Mouse (Mus musculus): Measurements from ENCODE around the gene Zbed3. TPM values are rescaled to one million over a fixed set of nuclear protein-coding genes. Genes with fewer than 3 reads are reported as not detected.
A peak's percentile ranks its signal among the peaks of the same experiment; 100 is the strongest.

The Zbed3 gene
- 72.3 and 73.5 TPM in 2 replicates for polyA plus RNA-seq (2015; fragmentation: Nextera tagmentation; extraction: Ambion mirVana)

- Histone ChIP-seq H3K4me3 (replicated peaks; ENCODE audit: low read depth, low read length) (peak within 1 kb of the TSS; percentile 96), H3K4me2 (ENCODE audit: low read length) (peak within 1 kb of the TSS; percentile 96), H3K4me1 (replicated peaks; ENCODE audit: insufficient read depth, low read length) (peaks cover 8% of the 10 kb centered on the region; the same call in 1 of the 2 replicates), H3K27me3 (ENCODE audit: insufficient read depth, low read length) (no peaks in the 10 kb centered on the region), H3K36me3 (ENCODE audit: insufficient read depth, low read length) (no peaks in the 10 kb centered on the region), H3K9ac (ENCODE audit: low read depth, low read length) (peak within 1 kb of the TSS; percentile 100), H3K27ac (peak within 1 kb of the TSS; percentile 100), H3K9me3 (replicated peaks; ENCODE audit: low read length) (no peaks in the 10 kb centered on the region)
- DNase-seq (ENCODE audit: low spot score), result no peak
- TF ChIP-seq CTCF (IDR thresholded peaks at IDR 0.05; ENCODE audit: low read depth), result no peak
- 90% methylated on average over 6 of the region's 6 CpGs for WGBS
- no peak for ATAC-seq (replicated peaks; ENCODE audit: low FRiP score, low read depth)
Observed at GRCm38 (mm10) chr13:95323400-95323799, at the start of gene Zbed3. TSS of gene Zbed3 (plus strand) at chr13:95323612.

DNA sequence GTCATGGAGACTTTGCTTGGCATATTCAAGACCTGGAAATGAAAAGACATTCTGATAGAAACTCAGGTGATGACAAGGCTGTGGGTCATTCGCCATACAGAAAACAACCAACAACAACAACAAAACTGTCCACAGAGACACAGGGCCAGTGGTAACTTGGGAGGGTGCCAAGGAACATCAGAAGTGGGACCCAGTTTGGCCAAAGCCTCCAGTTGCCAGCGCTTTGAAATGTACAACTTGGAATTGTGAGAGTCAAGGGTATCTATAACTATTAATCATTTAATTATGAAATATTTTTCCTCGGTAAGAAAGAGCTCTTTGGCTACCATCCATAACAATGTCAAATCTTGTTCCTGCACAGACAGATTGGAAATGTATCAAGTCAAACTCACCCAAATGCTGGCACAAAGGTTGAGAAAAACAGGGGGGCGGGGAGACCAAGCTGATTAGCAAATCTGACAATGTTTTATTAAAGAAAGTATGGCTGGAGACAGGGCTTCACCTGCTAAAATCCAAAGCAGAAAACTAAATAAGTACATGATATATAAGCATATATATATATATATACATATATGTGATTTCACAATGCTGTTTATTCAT, 44.9 kb upstream of the Zbed3 start:
- no peak overlapping the region for H3K4me2 ChIP-seq (ENCODE audit: low read length)
- 77% methylated on average over 4 of the region's 4 CpGs for WGBS
- DNase-seq (ENCODE audit: low spot score), result no peak
- no peaks in the 10 kb centered on the region for H3K4me1 ChIP-seq (replicated peaks; ENCODE audit: insufficient read depth, low read length)
- H3K27me3 ChIP-seq (ENCODE audit: insufficient read depth, low read length), result no peaks in the 10 kb centered on the region
- ATAC-seq (replicated peaks; ENCODE audit: low FRiP score, low read depth), result no peak
- no peak overlapping the region for H3K4me3 ChIP-seq (replicated peaks; ENCODE audit: low read depth, low read length)
- H3K27ac ChIP-seq, result no peak overlapping the region
- no peaks in the 10 kb centered on the region for H3K9me3 ChIP-seq (replicated peaks; ENCODE audit: low read length)
- no peak overlapping the region for H3K9ac ChIP-seq (ENCODE audit: low read depth, low read length)
- H3K36me3 ChIP-seq (ENCODE audit: insufficient read depth, low read length), result no peaks in the 10 kb centered on the region
- no peak for TF ChIP-seq CTCF (IDR thresholded peaks at IDR 0.05; ENCODE audit: low read depth)

DNA sequence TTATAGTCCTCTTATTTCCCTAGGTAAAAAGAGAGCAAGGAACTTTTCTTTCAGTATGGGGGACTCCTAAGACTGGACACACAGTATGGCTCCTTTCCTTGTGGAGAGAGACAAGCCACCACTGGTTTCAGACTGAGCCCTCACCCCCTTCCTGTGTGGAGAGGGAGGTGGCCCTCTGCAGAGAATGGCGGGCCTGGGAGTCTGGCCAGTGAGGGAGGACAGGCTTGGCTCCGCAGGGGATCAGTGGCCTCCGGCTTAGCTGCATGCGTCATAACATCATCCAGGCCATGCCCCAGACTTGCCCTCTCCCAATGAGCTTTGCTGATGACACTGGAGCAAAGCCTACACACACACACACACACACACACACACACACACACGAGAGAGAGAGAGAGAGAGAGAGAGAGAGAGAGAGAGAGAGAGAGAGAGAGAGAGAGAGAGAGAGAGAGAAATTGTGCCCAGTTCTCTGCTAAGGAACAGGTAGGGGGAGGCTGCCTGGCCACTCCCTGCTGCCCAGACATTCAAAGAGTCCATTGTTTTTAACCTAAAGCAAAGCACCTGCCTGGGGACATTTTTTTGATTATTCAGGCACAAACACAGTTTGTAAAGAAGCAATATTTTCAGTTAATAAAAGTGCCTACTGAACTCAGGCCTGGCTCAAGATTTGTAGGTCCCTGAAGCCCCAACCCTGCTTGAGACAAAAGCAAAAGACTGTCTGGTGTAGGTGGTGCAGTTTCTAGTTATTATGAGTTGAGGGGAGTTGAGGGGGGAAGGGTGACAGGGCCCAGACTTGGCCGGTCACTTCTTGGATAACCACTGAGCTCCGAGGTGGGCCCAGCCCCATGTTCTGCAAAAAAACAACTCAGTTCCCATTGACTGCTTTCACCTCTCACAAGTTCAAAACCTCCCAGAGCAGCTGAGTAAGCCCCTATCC, 41.4 kb upstream of the Zbed3 start:
- Histone ChIP-seq H3K9ac (ENCODE audit: low read depth, low read length) (no peak overlapping the region), H3K27ac (no peak overlapping the region), H3K36me3 (ENCODE audit: insufficient read depth, low read length) (no peaks in the 10 kb centered on the region), H3K4me3 (replicated peaks; ENCODE audit: low read depth, low read length) (no peak overlapping the region), H3K27me3 (ENCODE audit: insufficient read depth, low read length) (no peaks in the 10 kb centered on the region), H3K4me2 (ENCODE audit: low read length) (no peak overlapping the region), H3K9me3 (replicated peaks; ENCODE audit: low read length) (no peaks in the 10 kb centered on the region), H3K4me1 (replicated peaks; ENCODE audit: insufficient read depth, low read length) (no peaks in the 10 kb centered on the region)
- ATAC-seq (replicated peaks; ENCODE audit: low FRiP score, low read depth) (peak; percentile 65; the same call in 1 of the 2 replicates), DNase-seq (ENCODE audit: low spot score) (no peak)
- no peak for TF ChIP-seq CTCF (IDR thresholded peaks at IDR 0.05; ENCODE audit: low read depth)
- 22% methylated on average over 7 of the region's 7 CpGs for WGBS

- Histone ChIP-seq H3K36me3 (ENCODE audit: insufficient read depth, low read length) (no peaks in the 10 kb centered on the region), H3K4me3 (replicated peaks; ENCODE audit: low read depth, low read length) (no peak overlapping the region), H3K27me3 (ENCODE audit: insufficient read depth, low read length) (no peaks in the 10 kb centered on the region), H3K27ac (no peak overlapping the region), H3K4me2 (ENCODE audit: low read length) (no peak overlapping the region), H3K9ac (ENCODE audit: low read depth, low read length) (no peak overlapping the region), H3K4me1 (replicated peaks; ENCODE audit: insufficient read depth, low read length) (no peaks in the 10 kb centered on the region), H3K9me3 (replicated peaks; ENCODE audit: low read length) (no peaks in the 10 kb centered on the region)
- ATAC-seq (replicated peaks; ENCODE audit: low FRiP score, low read depth), result peak; percentile 57
- WGBS, result 4% methylated on average over 7 of the region's 7 CpGs
- peak; percentile 95 for DNase-seq (ENCODE audit: low spot score)
- TF ChIP-seq CTCF (IDR thresholded peaks at IDR 0.05; ENCODE audit: low read depth), result peak; percentile 92
Observed at GRCm38 (mm10) chr13:95286989-95287388, 36.4 kb upstream of the Zbed3 start.

GRCm38 (mm10) chr13:95288027-95288426, 35.4 kb upstream of the Zbed3 start:
- no peak for TF ChIP-seq CTCF (IDR thresholded peaks at IDR 0.05; ENCODE audit: low read depth)
- 69% methylated on average over 7 of the region's 7 CpGs for WGBS
- no peaks in the 10 kb centered on the region for H3K4me1 ChIP-seq (replicated peaks; ENCODE audit: insufficient read depth, low read length)
- no peak overlapping the region for H3K4me3 ChIP-seq (replicated peaks; ENCODE audit: low read depth, low read length)
- H3K4me2 ChIP-seq (ENCODE audit: low read length), result no peak overlapping the region
- H3K9ac ChIP-seq (ENCODE audit: low read depth, low read length), result no peak overlapping the region
- DNase-seq (ENCODE audit: low spot score), result no peak
- H3K36me3 ChIP-seq (ENCODE audit: insufficient read depth, low read length), result no peaks in the 10 kb centered on the region
- no peak for ATAC-seq (replicated peaks; ENCODE audit: low FRiP score, low read depth)
- H3K27me3 ChIP-seq (ENCODE audit: insufficient read depth, low read length), result no peaks in the 10 kb centered on the region
- no peak overlapping the region for H3K27ac ChIP-seq
- H3K9me3 ChIP-seq (replicated peaks; ENCODE audit: low read length), result no peaks in the 10 kb centered on the region

GRCm38 (mm10) chr13:95291983-95292382, 31.4 kb upstream of the Zbed3 start:
- H3K9ac ChIP-seq (ENCODE audit: low read depth, low read length), result no peak overlapping the region
- no peaks in the 10 kb centered on the region for H3K27me3 ChIP-seq (ENCODE audit: insufficient read depth, low read length)
- no peaks in the 10 kb centered on the region for H3K4me1 ChIP-seq (replicated peaks; ENCODE audit: insufficient read depth, low read length)
- no peak for TF ChIP-seq CTCF (IDR thresholded peaks at IDR 0.05; ENCODE audit: low read depth)
- no peak overlapping the region for H3K27ac ChIP-seq
- no peaks in the 10 kb centered on the region for H3K36me3 ChIP-seq (ENCODE audit: insufficient read depth, low read length)
- H3K9me3 ChIP-seq (replicated peaks; ENCODE audit: low read length), result no peaks in the 10 kb centered on the region
- H3K4me2 ChIP-seq (ENCODE audit: low read length), result no peak overlapping the region
- DNase-seq (ENCODE audit: low spot score) (no peak), ATAC-seq (replicated peaks; ENCODE audit: low FRiP score, low read depth) (no peak)
- WGBS, result 83% methylated on average over 4 of the region's 4 CpGs
- H3K4me3 ChIP-seq (replicated peaks; ENCODE audit: low read depth, low read length), result no peak overlapping the region

All from kidney, postnatal 0 days (tissue).